Mouse (Mus musculus) heart, adult 2 months (tissue): ENCODE measurements around the gene Lrrc4c.

Experiments
- CTCF ChIP-seq: fragments of 200-600 bp; IDR thresholded peaks from 2 replicates; pipeline ENCODE4 v1.8.1; 2022; ENCODE audit warnings: antibody characterized with exemption, mild to moderate bottlenecking, moderate library complexity
- EP300 ChIP-seq: fragments of 200-500 bp; IDR thresholded peaks from 2 replicates; pipeline ENCODE4 v1.6.1; 2011; ENCODE audit warnings: low read depth, low read length, control low read depth; ENCODE audit not compliant: insufficient read depth
- POLR2A ChIP-seq: fragments of 200-500 bp; IDR thresholded peaks from 2 replicates; pipeline ENCODE4 v1.6.1; 2011; ENCODE audit warnings: mild to moderate bottlenecking, low read depth, low read length, control low read depth; ENCODE audit not compliant: insufficient read depth

DNA sequence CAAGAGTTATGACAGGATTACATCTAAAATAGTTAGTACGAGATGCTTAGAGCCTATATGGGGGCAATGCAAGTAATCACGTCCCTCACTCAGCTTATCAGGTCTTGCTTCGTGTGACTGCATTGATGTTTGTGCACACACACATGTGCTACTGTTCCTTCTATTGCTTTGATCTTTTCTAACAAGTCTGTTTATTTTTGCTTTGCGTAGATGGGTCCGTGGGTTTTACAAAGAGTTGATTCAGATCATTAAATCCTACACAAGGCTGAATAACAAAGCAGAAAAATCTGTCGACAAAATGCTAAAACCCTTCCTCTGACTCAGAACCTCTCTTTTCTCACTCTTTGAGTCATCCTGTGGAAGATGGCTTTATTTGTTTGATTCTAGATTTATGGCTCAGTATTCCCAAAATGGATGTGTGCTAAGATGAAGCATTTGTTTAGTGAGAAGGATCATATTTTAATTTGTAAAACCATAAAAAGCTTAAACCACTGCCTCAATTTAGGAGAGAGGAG lies 300.8 kb downstream of the Lrrc4c start:
- TF ChIP-seq CTCF (no peak), POLR2A (no peak), EP300 (no peak)
